Mouse (Mus musculus): ENCODE measurements at regions not wholly inside any gene's neighbourhood (a gene's known extent, or its start where the extent isn't known, plus 50 kb on each side); places are given as distances from the start of the nearest gene placed in this dataset.

DNA sequence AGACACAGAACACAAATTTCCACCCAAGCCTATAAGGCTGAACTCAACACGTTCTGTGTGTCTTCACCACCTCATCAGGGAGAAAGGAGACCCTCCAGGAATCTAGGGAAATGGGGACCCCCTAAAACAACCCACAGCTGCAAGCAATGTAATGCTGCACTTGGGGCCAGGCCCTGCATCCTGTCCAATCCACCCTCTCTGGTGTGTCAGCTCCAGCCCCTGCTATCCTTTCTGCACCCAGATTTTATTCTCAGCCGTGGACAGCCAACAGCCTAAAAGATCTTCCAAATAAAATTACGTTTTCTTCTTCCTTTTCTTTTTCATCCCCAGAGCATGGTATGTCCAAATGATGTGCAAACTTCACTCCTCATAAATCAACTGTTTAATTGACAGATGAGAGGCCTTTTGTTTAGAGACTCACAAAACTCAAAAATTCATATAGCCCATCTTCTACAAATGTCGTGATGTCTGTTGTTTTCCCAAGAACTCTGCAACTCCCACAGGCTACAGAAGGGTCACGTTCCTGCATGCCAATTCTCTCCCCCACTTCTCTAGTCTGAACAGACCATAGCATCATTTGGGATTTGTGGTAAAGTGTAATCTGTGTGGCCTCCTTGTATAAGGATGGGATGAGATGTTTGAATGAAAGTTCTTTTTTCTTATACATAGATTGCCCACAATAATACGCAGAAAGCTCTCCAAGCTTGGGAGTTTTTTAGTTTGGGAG, 142.0 kb upstream of the Igf1 start:
- TF ChIP-seq EP300 (optimal IDR thresholded peaks at IDR 0.05), result no peak
- TF ChIP-seq CTCF (IDR thresholded peaks at IDR 0.05; ENCODE audit: low read depth), result no peak

All from stomach, postnatal 0 days (tissue).